Mouse (Mus musculus) stomach, embryonic 16.5 days (tissue): ENCODE measurements around the gene Gphn. TPM values are rescaled to one million over a fixed set of nuclear protein-coding genes. Genes with fewer than 3 reads are reported as not detected.

ENCODE experiments used
- ATAC-seq: fragments of 200-750 bp; cut with Nextera tagmentation; 2 replicates; pipeline ENCODE4 v1.8.0; 2017; ENCODE audit warnings: moderate number of reproducible peaks, moderate TSS enrichment; ENCODE audit not compliant: insufficient read depth, low FRiP score
- H3K27ac ChIP-seq: fragments of 300-500 bp; sonication (generic); 2 replicates; pipeline ENCODE4 v1.5.1; 2014; ENCODE audit warnings: low read length
- H3K27me3 ChIP-seq: fragments of 300-500 bp; sonication (generic); 2 replicates; pipeline ENCODE4 v1.6.1; 2014; ENCODE audit warnings: low read length, control low read depth, mixed read lengths; ENCODE audit not compliant: control insufficient read depth, insufficient read depth
- H3K36me3 ChIP-seq: fragments of 300-500 bp; sonication (generic); 2 replicates; pipeline ENCODE4 v1.6.1; 2014; ENCODE audit warnings: low read length; ENCODE audit not compliant: control insufficient read depth, insufficient read depth
- H3K4me1 ChIP-seq: fragments of 300-500 bp; sonication (generic); 2 replicates; pipeline ENCODE4 v1.6.1; 2014; ENCODE audit warnings: low read length, control low read depth, mixed read lengths; ENCODE audit not compliant: control insufficient read depth, insufficient read depth
- H3K4me2 ChIP-seq: fragments of 300-500 bp; sonication (generic); 2 replicates; pipeline ENCODE4 v1.6.1; 2014; ENCODE audit warnings: low read depth, low read length, mixed read lengths
- H3K4me3 ChIP-seq: fragments of 300-500 bp; sonication (generic); replicated peaks from 2 replicates; pipeline ENCODE4 v1.5.1; 2014; ENCODE audit warnings: mild to moderate bottlenecking, low read length
- H3K9ac ChIP-seq: fragments of 300-500 bp; sonication (generic); 2 replicates; pipeline ENCODE4 v1.6.1; 2014; ENCODE audit warnings: low read length
- H3K9me3 ChIP-seq: fragments of 300-500 bp; sonication (generic); replicated peaks from 2 replicates; pipeline ENCODE4 v1.6.1; 2016; ENCODE audit warnings: low read length, control low read depth; ENCODE audit not compliant: control insufficient read depth
- WGBS: fragments of 180-500 bp; shearing (Covaris S2); extraction: QIAGEN DNeasy Blood & Tissue Kit; methylation state at CpG from one replicate; pipeline ENCODE4 v1.1.7; 2014; 5-methylcytosine and 5-hydroxymethylcytosine counted together
- polyA plus RNA-seq: library from polyadenylated mRNA; unstranded; fragments of >200 nt; fragmentation: Nextera tagmentation; extraction: Ambion mirVana; gene quantifications from 2 replicates; pipeline ENCODE4 v1.2.1, GENCODE M21; 2015

Gene Gphn
- polyA plus RNA-seq, 1 experiment from 2014 or later = 18.3 TPM

GRCm38 (mm10) chr12:78717783-78718182, 491.6 kb downstream of the Gphn start:
- Histone ChIP-seq H3K9ac (no peak overlapping the region), H3K4me3 (no peak overlapping the region), H3K4me2 (no peak overlapping the region), H3K9me3 (no peaks in the 10 kb centered on the region), H3K36me3 (no peaks in the 10 kb centered on the region), H3K27ac (no peak overlapping the region), H3K27me3 (no peaks in the 10 kb centered on the region), H3K4me1 (no peaks in the 10 kb centered on the region)
- WGBS = 78% methylated on average over 2 of the region's 2 CpGs
- ATAC-seq = no peak

GRCm38 (mm10) chr12:78727723-78728122, 501.5 kb downstream of the Gphn start:
- 47% methylated on average over 4 of the region's 4 CpGs for WGBS
- ATAC-seq = no peak
- Histone ChIP-seq H3K4me2 (no peak overlapping the region), H3K27ac (no peak overlapping the region), H3K36me3 (no peaks in the 10 kb centered on the region), H3K4me1 (no peaks in the 10 kb centered on the region), H3K27me3 (no peaks in the 10 kb centered on the region), H3K9me3 (no peaks in the 10 kb centered on the region), H3K4me3 (no peak overlapping the region), H3K9ac (no peak overlapping the region)

Other genes with a start within 250 kb of the Gphn start
- gene Gm6657, start 32.1 kb upstream of the Gphn start, polyA plus RNA-seq = not detected in 2 replicates